Mouse (Mus musculus): Measurements from ENCODE around the gene Trmo. TPM values are rescaled to one million over a fixed set of nuclear protein-coding genes. Genes with fewer than 3 reads are reported as not detected.

Gene Trmo
- polyA plus RNA-seq, 1 experiment from 2014 or later = 14.1 TPM

DNA sequence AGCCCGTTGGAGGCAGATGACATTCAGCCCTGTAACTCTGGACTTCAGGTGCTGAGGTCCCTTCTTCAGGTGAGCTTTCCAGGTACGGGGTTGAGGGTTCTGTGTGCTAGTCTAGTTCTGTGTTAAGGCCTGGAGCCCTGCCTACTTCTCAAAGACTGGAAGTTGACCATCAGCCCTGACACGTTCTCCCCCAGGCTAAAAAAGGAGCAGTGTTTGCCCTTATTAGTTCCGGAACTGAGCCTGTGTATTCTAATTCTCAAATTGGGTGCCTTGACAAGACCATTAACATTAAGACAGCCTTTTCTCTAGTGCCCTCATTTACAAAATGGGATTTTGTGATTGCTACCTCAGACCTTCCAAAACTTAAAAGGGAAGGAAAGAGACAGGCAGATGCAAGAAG is 42.1 kb downstream of the Trmo start:
- Histone ChIP-seq H3K27ac (ENCODE audit: low read depth, low read length) (no peak overlapping the region), H3K9ac (ENCODE audit: low read depth, low read length) (no peak overlapping the region), H3K27me3 (replicated peaks; ENCODE audit: control insufficient read depth, insufficient read depth, low read length) (peaks cover 98% of the 10 kb centered on the region), H3K4me2 (no peak overlapping the region), H3K4me3 (ENCODE audit: low read depth, low read length) (no peak overlapping the region), H3K4me1 (replicated peaks; ENCODE audit: control insufficient read depth, insufficient read depth, low read length) (no peaks in the 10 kb centered on the region), H3K36me3 (ENCODE audit: control insufficient read depth, insufficient read depth, low read length) (no peaks in the 10 kb centered on the region), H3K9me3 (ENCODE audit: control insufficient read depth, low read length) (no peaks in the 10 kb centered on the region)
- no peak for DNase-seq (ENCODE audit: low spot score)
- no peak for ATAC-seq (replicated peaks; ENCODE audit: low FRiP score)
- WGBS = 13% methylated on average over 4 of the region's 4 CpGs

DNA sequence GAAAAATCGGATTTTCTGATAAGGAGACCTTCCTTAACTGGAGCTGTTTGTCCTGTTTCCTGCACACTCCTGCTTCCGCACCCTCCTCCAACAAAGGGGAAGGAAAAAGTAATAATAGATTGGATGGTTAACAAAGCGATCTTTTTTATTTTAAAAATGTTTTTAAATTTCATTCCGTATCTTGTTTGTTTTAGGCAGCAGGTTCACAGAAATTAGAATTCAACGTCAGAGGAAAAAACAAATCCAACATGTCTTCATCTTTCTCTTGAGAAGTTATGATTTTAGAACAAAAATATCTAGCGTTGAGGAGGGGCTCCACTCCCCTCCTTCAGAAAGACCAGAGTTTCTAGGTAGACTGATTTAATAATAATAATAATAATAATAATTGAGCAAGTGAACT is 43.0 kb downstream of the Trmo start:
- H3K36me3 ChIP-seq (ENCODE audit: control insufficient read depth, insufficient read depth, low read length) = no peaks in the 10 kb centered on the region
- no peak for DNase-seq (ENCODE audit: low spot score)
- 24% methylated on average over 6 of the region's 6 CpGs for WGBS
- H3K27ac ChIP-seq (ENCODE audit: low read depth, low read length) = no peak overlapping the region
- no peak overlapping the region for H3K9ac ChIP-seq (ENCODE audit: low read depth, low read length)
- no peak for ATAC-seq (replicated peaks; ENCODE audit: low FRiP score)
- H3K4me2 ChIP-seq = no peak overlapping the region
- H3K27me3 ChIP-seq (replicated peaks; ENCODE audit: control insufficient read depth, insufficient read depth, low read length) = peaks cover 100% of the 10 kb centered on the region
- no peaks in the 10 kb centered on the region for H3K9me3 ChIP-seq (ENCODE audit: control insufficient read depth, low read length)
- no peak overlapping the region for H3K4me3 ChIP-seq (ENCODE audit: low read depth, low read length)
- no peaks in the 10 kb centered on the region for H3K4me1 ChIP-seq (replicated peaks; ENCODE audit: control insufficient read depth, insufficient read depth, low read length)

DNA sequence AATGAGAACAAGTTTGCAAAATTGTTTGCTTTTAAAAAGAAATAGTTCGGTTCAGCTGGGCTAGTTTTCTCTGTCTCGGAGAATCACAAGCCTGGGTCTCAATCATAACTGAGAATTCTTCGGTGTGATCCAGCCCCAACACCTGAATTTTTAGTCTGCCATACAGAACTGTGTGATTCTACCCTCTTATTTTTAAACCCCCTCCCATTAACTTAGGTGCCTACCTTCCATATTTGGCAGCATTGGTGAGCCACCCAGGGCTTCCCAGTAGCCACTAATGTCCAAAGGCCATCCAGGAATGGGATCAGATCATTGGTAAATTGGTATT is 43.5 kb downstream of the Trmo start:
- WGBS = 23% methylated on average over 3 of the region's 3 CpGs

DNA sequence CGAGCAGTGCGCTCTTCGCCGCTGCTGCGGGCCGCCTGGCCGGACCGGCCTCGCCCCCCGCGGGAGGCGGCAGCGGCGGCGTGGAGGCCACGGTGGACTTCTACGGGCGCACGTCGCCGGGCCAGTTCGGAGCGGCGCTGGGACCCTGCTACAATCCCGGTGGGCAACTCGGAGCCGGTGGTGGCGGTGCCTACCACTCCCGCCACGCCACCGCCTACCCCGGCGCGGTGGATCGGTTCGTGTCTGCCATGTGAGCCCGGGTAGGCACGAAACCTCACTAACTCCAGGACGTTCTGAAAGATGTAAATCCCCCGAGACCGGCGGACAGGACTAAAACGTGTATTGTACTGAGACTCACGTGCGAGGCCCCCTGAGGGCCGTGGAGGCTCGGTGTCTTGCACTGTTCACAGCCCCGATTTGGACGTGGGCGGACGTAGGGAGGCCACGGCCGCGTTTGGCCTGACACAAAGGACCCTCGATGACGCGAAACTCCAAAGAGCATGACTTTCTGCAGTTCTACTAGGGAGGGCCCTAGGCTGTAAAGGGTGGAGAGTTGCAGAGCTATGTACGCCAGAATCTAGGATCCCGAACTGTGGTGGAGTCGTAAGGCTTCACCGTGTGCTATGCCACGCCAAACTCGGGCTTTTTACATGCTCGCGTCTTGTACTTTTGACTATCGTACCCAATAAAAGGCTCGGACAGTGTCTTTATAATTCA is 44.0 kb downstream of the Trmo start:
- no peak for ATAC-seq (replicated peaks; ENCODE audit: low FRiP score)
- Histone ChIP-seq H3K4me1 (replicated peaks; ENCODE audit: control insufficient read depth, insufficient read depth, low read length) (no peaks in the 10 kb centered on the region), H3K4me2 (peak overlapping the region; percentile 50; the same call in 1 of the 2 replicates), H3K36me3 (ENCODE audit: control insufficient read depth, insufficient read depth, low read length) (no peaks in the 10 kb centered on the region), H3K27me3 (replicated peaks; ENCODE audit: control insufficient read depth, insufficient read depth, low read length) (peaks cover 100% of the 10 kb centered on the region), H3K27ac (ENCODE audit: low read depth, low read length) (no peak overlapping the region), H3K9ac (ENCODE audit: low read depth, low read length) (no peak overlapping the region), H3K9me3 (ENCODE audit: control insufficient read depth, low read length) (no peaks in the 10 kb centered on the region), H3K4me3 (ENCODE audit: low read depth, low read length) (peak overlapping the region; percentile 38)
- 5% methylated on average over 66 of the region's 67 CpGs for WGBS
- no peak for DNase-seq (ENCODE audit: low spot score)

More for the DNA sequence above, 43.5 kb downstream of the Trmo start:
- no peak overlapping the region for H3K9ac ChIP-seq (ENCODE audit: low read depth, low read length)
- H3K9me3 ChIP-seq (ENCODE audit: control insufficient read depth, low read length) = no peaks in the 10 kb centered on the region
- no peak overlapping the region for H3K4me3 ChIP-seq (ENCODE audit: low read depth, low read length)
- no peak overlapping the region for H3K4me2 ChIP-seq
- H3K27ac ChIP-seq (ENCODE audit: low read depth, low read length) = no peak overlapping the region
- ATAC-seq (replicated peaks; ENCODE audit: low FRiP score) = no peak
- no peak for DNase-seq (ENCODE audit: low spot score)
- H3K36me3 ChIP-seq (ENCODE audit: control insufficient read depth, insufficient read depth, low read length) = no peaks in the 10 kb centered on the region
- no peaks in the 10 kb centered on the region for H3K4me1 ChIP-seq (replicated peaks; ENCODE audit: control insufficient read depth, insufficient read depth, low read length)
- H3K27me3 ChIP-seq (replicated peaks; ENCODE audit: control insufficient read depth, insufficient read depth, low read length) = peaks cover 100% of the 10 kb centered on the region

DNA sequence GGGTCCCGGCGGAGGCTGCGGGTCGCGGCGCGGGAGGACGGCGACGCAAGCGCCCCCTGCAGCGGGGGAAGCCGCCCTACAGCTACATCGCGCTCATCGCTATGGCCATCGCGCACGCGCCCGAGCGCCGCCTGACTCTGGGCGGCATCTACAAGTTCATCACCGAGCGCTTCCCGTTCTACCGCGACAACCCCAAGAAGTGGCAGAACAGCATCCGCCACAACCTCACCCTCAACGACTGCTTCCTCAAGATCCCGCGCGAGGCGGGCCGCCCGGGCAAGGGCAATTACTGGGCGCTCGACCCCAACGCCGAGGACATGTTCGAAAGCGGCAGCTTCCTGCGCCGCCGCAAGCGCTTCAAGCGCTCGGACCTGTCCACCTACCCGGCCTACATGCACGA is 44.9 kb downstream of the Trmo start:
- WGBS = 1% methylated on average over 51 of the region's 51 CpGs

DNA sequence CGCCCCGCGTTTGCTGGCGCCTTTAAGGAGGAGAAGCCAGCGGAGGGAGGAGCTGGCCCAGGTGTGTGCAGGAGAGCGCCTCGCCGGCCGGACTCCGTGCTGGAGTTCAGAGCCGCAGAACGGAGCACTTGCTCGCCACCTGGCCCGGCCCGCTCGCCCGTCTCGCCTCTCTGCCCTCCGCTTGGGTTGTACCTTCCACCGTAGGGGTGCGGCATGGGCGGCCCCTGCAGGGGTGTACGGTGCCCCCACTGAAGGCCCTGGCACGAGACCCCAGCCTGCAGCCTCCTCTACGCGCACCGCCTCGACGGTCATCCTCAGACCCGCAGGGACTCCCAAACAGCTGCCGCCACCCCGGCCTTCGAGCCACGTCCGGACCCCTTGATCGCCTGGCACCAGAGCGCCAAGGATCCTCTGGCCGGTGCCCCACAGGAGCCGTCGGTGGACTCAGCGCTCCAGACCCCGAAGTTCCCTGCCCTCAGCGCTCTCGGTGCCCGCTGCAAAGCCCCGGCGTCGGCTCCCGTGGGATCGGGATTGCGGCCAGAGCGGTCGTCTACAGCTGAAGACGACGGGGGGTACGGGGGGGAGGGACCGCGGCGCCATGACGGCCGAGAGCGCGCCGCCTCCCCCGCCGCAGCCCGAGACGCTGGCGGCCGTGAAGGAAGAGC is 45.5 kb downstream of the Trmo start, which contains the start of gene Foxe1:
Gene Foxe1 (plus strand): TSS at position 14 of the 665 bp plus-strand sequence.
- Histone ChIP-seq H3K4me2 (peak within 1 kb of the TSS; percentile 50), H3K4me3 (ENCODE audit: low read depth, low read length) (peak within 1 kb of the TSS; percentile 38), H3K27ac (ENCODE audit: low read depth, low read length) (no peak within 1 kb of the TSS), H3K27me3 (replicated peaks; ENCODE audit: control insufficient read depth, insufficient read depth, low read length) (peaks cover 100% of the 10 kb centered on the region), H3K4me1 (replicated peaks; ENCODE audit: control insufficient read depth, insufficient read depth, low read length) (no peaks in the 10 kb centered on the region), H3K9ac (ENCODE audit: low read depth, low read length) (no peak within 1 kb of the TSS), H3K9me3 (ENCODE audit: control insufficient read depth, low read length) (no peaks in the 10 kb centered on the region), H3K36me3 (ENCODE audit: control insufficient read depth, insufficient read depth, low read length) (no peaks in the 10 kb centered on the region)
- ATAC-seq (replicated peaks; ENCODE audit: low FRiP score) = no peak
- WGBS = 3% methylated on average over 62 of the region's 70 CpGs
- no peak for DNase-seq (ENCODE audit: low spot score)

More for the DNA sequence above, 44.9 kb downstream of the Trmo start:
- H3K9ac ChIP-seq (ENCODE audit: low read depth, low read length) = no peak overlapping the region
- no peaks in the 10 kb centered on the region for H3K4me1 ChIP-seq (replicated peaks; ENCODE audit: control insufficient read depth, insufficient read depth, low read length)
- peaks cover 100% of the 10 kb centered on the region for H3K27me3 ChIP-seq (replicated peaks; ENCODE audit: control insufficient read depth, insufficient read depth, low read length)
- no peak overlapping the region for H3K27ac ChIP-seq (ENCODE audit: low read depth, low read length)
- H3K9me3 ChIP-seq (ENCODE audit: control insufficient read depth, low read length) = no peaks in the 10 kb centered on the region
- ATAC-seq (replicated peaks; ENCODE audit: low FRiP score) = no peak
- no peak for DNase-seq (ENCODE audit: low spot score)
- H3K4me2 ChIP-seq = peak overlapping the region; percentile 50
- H3K36me3 ChIP-seq (ENCODE audit: control insufficient read depth, insufficient read depth, low read length) = no peaks in the 10 kb centered on the region
- H3K4me3 ChIP-seq (ENCODE audit: low read depth, low read length) = peak overlapping the region; percentile 38

DNA sequence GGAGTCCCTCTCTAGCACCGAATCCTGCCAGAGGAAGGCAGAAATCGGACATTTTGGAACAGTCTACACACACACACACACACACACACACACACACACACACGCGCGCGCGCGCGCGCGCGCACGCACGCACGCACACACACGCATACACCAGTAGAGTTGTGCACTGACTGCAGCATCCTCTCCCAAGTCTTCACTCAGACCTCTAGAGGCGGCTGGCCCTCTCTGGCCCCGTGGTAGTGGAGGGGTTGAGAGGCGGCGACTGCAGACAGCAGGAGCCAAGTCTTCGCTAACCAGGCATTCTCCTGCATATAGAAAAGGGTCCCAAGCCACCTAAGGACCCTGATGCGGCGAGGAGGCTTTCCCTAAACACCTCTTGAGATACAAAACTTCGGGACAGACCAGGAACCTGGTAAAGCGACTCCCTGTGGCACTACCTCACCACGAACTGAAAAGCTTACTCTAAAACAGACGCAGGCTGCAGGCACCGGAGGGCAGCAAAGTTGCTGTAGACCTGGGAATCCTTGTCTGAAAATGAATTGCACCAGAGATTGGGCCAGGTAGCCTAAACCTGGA is 46.4 kb downstream of the Trmo start:
- Histone ChIP-seq H3K4me3 (ENCODE audit: low read depth, low read length) (no peak overlapping the region), H3K27me3 (replicated peaks; ENCODE audit: control insufficient read depth, insufficient read depth, low read length) (peaks cover 100% of the 10 kb centered on the region), H3K36me3 (ENCODE audit: control insufficient read depth, insufficient read depth, low read length) (no peaks in the 10 kb centered on the region), H3K9me3 (ENCODE audit: control insufficient read depth, low read length) (no peaks in the 10 kb centered on the region), H3K4me2 (no peak overlapping the region), H3K9ac (ENCODE audit: low read depth, low read length) (no peak overlapping the region), H3K27ac (ENCODE audit: low read depth, low read length) (no peak overlapping the region), H3K4me1 (replicated peaks; ENCODE audit: control insufficient read depth, insufficient read depth, low read length) (no peaks in the 10 kb centered on the region)
- DNase-seq (ENCODE audit: low spot score) (peak; percentile 49), ATAC-seq (replicated peaks; ENCODE audit: low FRiP score) (no peak)
- 4% methylated on average over 28 of the region's 28 CpGs for WGBS

DNA sequence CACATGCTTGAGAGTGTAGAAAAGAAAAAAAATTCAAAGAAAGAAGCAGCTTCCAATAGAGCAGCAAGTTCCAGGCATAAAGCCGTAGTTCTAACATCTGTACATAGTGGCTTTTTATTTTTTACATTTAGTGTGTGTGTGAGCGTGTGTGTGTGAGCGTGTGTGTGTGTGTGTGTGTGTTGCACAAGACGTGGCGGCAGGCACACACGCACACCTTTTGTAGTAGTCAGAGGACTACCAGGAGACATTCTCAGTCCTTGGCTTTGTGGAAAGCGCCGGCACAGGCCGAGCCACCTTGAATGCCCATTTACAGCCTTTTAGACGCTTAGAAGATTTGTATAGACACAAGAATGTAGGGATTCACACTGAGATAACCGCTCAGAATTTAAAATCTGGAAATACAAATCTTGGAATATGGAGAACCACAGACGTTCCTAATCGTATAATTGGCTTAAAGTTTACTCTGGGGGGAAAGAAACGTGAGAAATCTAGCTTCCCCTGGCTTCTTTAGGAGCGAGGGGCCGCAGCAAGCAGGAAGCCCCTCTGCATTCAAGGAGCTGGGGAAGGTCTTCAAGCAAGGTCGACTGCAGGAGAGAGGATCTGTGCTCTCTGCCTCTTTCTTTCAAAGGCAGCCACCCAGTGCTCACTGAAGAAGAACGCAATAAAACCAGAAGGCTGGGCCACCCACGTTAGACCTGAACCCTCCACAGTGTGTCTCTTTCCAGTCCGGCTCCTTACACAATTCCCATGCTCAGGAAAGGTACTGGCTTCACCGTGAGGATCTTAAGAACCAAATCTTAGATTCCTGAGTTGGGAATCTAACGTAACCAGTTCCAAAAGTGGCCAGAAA is 47.2 kb downstream of the Trmo start:
- no peak overlapping the region for H3K27ac ChIP-seq (ENCODE audit: low read depth, low read length)
- whole genome bisulfite sequencing = 20% methylated on average over 22 of the region's 22 CpGs
- no peak for DNase-seq (ENCODE audit: low spot score)
- H3K36me3 ChIP-seq (ENCODE audit: control insufficient read depth, insufficient read depth, low read length) = no peaks in the 10 kb centered on the region
- no peak overlapping the region for H3K9ac ChIP-seq (ENCODE audit: low read depth, low read length)
- no peak overlapping the region for H3K4me3 ChIP-seq (ENCODE audit: low read depth, low read length)
- no peak overlapping the region for H3K4me2 ChIP-seq
- peaks cover 100% of the 10 kb centered on the region for H3K27me3 ChIP-seq (replicated peaks; ENCODE audit: control insufficient read depth, insufficient read depth, low read length)
- no peaks in the 10 kb centered on the region for H3K4me1 ChIP-seq (replicated peaks; ENCODE audit: control insufficient read depth, insufficient read depth, low read length)
- no peak for ATAC-seq (replicated peaks; ENCODE audit: low FRiP score)
- H3K9me3 ChIP-seq (ENCODE audit: control insufficient read depth, low read length) = no peaks in the 10 kb centered on the region

Measured in liver, embryonic 11.5 days (tissue).